Mouse (Mus musculus) retina, postnatal 7 days (tissue): Measurements from ENCODE around the gene Dlat.
"Not testable (repeated sequence)": the region's sequence is repeated elsewhere in the genome, so short reads cannot be mapped to it uniquely, and the experiment has no call there.

Experiments used
- DNase-seq: peaks from one replicate; pipeline ENCODE4 v3.0.0-alpha.2; 2012; ENCODE audit warnings: low read depth, low spot score

The Dlat gene

GRCm38 (mm10) chr9:50660431-50660830, 851 bp upstream of the Dlat start:
- DNase-seq, result no peak

GRCm38 (mm10) chr9:50658941-50659388, 615 bp downstream of the Dlat start:
- DNase-seq, result no peak

GRCm38 (mm10) chr9:50658391-50658790, 1.2 kb downstream of the Dlat start:
- no peak for DNase-seq

- no peak for DNase-seq
These were observed 9.1 kb downstream of the Dlat start for GRCm38 (mm10) chr9:50650503-50650902.

GRCm38 (mm10) chr9:50646826-50647370, 12.7 kb downstream of the Dlat start:
- DNase-seq, result no peak

GRCm38 (mm10) chr9:50634270-50634669, 25.3 kb downstream of the Dlat start:
- no peak for DNase-seq

- no peak for DNase-seq
These were observed 26.5 kb downstream of the Dlat start for GRCm38 (mm10) chr9:50633059-50633458.

- DNase-seq, result no peak
These were observed 27.4 kb downstream of the Dlat start for GRCm38 (mm10) chr9:50632016-50632688.

GRCm38 (mm10) chr9:50630903-50631302, 28.7 kb downstream of the Dlat start:
- not testable (repeated sequence) for DNase-seq

GRCm38 (mm10) chr9:50617794-50618330, 41.7 kb downstream of the Dlat start:
- no peak for DNase-seq

- DNase-seq, result peak; percentile 83
These were observed 42.6 kb downstream of the Dlat start, which contains the start of the genes Pih1d2 and Nkapd1 for GRCm38 (mm10) chr9:50616766-50617603. Pih1d2 (plus strand) TSS chr9:50617321. Nkapd1 (minus strand) TSS chr9:50617464.

GRCm38 (mm10) chr9:50616161-50616560, 43.4 kb downstream of the Dlat start:
- no peak for DNase-seq

GRCm38 (mm10) chr9:50612115-50612514, 47.5 kb downstream of the Dlat start:
- no peak for DNase-seq

- DNase-seq, result no peak
These were observed 55.2 kb downstream of the Dlat start for GRCm38 (mm10) chr9:50604338-50604737.

GRCm38 (mm10) chr9:50603998-50604324, 55.6 kb downstream of the Dlat start:
- no peak for DNase-seq

GRCm38 (mm10) chr9:50603189-50603997, 56.2 kb downstream of the Dlat start, which contains the start of the genes Sdhd and Timm8b:
Sdhd (minus strand) TSS chr9:50603812.
Timm8b (plus strand) TSS chr9:50603910.
- peak; percentile 94 for DNase-seq

GRCm38 (mm10) chr9:50602055-50602845, 57.3 kb downstream of the Dlat start:
- DNase-seq, result no peak

- no peak for DNase-seq
These were observed 58.0 kb downstream of the Dlat start for GRCm38 (mm10) chr9:50601536-50601935.

GRCm38 (mm10) chr9:50596973-50597372, 62.6 kb downstream of the Dlat start:
- DNase-seq, result no peak

- DNase-seq, result no peak
These were observed 64.7 kb downstream of the Dlat start for GRCm38 (mm10) chr9:50594794-50595417.
